Mouse (Mus musculus): ENCODE measurements at regions not wholly inside any gene's neighbourhood (a gene's known extent, or its start where the extent isn't known, plus 50 kb on each side); places are given as distances from the start of the nearest gene placed in this dataset.

DNA sequence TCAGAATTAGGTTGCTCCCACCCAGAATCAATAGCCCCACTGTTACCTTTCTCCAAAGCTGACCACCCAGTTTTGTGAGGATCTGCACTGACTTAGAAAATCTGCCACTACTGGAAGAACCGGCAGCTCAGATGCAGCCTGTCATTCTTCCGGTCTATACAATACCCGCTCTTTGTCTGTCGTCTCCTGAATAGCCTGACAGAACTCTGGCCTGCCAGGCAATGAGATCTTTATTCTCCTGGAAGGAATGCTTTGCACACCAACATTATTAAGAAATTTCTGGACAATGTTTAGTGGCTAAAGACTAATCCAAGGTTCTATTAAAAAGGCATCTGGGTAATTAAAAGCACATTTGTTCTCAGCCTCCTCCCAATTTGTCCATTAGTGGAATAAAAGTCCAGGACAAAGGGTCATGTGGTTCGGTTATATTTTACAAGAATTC is 2232.0 kb downstream of the 4930444P10Rik start:
- TF ChIP-seq CTCF (IDR thresholded peaks at IDR 0.05; ENCODE audit: low read depth) (no peak), EP300 (IDR thresholded peaks at IDR 0.05; ENCODE audit: low read depth) (no peak)
